Mouse (Mus musculus): ENCODE measurements around the gene Ppp1r13b.

DNA sequence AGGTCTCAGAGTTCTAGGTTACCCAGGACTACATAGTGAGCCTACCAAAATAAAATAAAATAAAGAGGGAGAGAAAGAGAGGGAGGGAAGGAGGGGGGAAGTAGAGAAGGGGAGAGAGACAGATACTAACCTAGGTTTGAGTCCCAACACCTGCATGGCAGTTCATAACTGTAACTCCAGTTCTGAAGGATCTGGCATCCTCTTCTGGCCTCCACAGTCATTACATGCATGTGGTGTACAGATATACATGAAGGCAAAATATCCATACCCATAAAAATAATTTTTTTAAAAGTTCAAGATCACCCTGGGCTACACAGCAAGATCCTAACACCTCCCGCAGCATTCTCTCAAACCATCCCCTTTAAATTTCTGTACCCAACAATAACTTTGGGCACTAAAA, 20.9 kb downstream of the Ppp1r13b start:
- TF ChIP-seq CTCF (IDR thresholded peaks at IDR 0.05; ENCODE audit: borderline replicate concordance, insufficient read depth, low read length) (no peak), POLR2A (IDR thresholded peaks at IDR 0.05; ENCODE audit: low read depth, low read length) (no peak)
